Mouse (Mus musculus): ENCODE results near the gene Klhdc8a. TPM values are rescaled to one million over a fixed set of nuclear protein-coding genes. Genes with fewer than 3 reads are reported as not detected.
"Not testable (repeated sequence)": the region's sequence is repeated elsewhere in the genome, so short reads cannot be mapped to it uniquely, and the experiment has no call there.

The Klhdc8a gene
- polyA plus RNA-seq, 1 experiment from 2014 or later, result 1.4 TPM

DNA sequence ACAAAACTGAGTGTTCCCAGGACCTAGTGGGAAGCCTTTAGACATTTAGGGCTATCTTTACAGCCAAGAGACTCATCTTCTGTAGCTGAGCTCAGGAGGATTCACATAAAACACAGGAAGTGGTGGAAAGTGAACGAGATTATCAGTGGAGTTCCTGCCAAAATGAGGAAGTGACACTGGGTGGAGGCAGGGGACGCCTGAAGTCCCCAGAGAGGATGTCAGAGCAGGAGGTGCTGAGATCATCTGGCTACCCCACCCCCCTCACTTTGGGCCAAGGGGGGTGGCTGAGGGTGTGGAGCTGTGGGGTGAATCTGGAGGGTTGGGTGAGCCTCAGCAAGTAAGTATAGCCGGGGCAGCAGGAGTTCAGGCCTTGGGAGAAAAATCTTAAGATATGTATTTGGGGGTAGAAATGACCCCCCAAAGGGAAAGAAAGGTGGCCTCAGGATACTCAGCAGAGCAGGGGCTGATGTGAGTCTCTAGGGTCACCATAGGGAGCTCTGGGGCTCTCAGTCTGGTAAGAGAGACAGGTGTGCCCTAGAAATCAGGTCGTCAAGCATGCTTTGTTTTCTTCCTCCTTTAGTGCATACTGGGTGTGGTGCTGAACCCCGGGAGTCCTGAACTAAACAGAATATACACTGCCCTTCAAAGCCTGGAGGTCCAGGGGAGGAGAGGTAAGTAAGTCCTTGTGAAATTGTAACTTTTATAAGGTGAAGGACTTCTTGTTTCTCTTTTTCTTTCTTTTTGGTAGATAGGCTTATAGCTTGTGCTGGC, 43.5 kb downstream of the Klhdc8a start:
- Histone ChIP-seq H3K9me3 (replicated peaks) (no peaks in the 10 kb centered on the region), H3K4me1 (peaks cover 41% of the 10 kb centered on the region), H3K4me3 (no peak overlapping the region), H3K36me3 (no peaks in the 10 kb centered on the region), H3K27ac (replicated peaks) (peak overlapping the region; percentile 34; the same call in 1 of the 2 replicates), H3K27me3 (ENCODE audit: low read depth, poor library complexity, severe bottlenecking) (no peaks in the 10 kb centered on the region)
- DNase-seq (ENCODE audit: low spot score), result no peak
- 60% methylated on average over 5 of the region's 5 CpGs for WGBS

DNA sequence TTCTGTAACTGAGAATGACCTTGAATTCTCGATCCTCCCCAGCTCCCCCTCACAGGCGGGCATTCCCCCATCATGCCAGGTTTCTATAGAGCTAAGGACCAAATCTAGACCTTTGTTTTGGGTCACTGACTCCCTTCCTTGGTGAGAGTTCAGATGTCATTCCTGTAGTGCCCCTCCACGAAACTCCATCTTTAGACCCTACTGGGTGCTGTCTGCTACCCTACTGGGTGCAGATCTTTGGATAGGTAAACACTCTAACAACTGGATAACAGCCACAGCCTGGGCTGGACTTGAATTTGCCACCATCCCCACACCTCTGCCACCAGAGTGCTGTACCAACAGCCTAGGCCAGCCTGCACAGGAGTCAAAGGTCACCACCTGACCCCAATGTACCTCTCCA, 44.1 kb downstream of the Klhdc8a start:
- WGBS, result 57% methylated on average over 3 of the region's 3 CpGs

DNA sequence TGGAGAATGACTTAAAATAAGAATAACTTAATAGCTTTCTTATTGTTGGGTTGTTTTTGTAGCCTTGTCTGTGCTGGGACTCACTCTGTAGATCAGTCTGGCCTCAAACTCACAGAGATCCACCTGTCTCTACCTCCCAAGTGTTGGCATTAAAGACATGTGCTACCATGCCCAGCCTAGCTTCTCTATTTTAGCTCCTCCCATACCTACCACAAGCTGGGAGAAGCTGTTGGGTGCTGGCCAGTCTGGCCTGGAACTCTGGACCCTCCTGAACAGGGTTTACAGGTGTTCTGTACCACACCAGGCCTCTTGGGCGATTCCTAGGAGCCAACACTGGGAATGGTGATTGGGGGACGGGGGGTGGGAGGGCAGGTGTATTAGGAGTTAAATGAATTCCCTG, 44.8 kb downstream of the Klhdc8a start:
- 77% methylated on average over 2 of the region's 2 CpGs for WGBS
- H3K4me3 ChIP-seq, result no peak overlapping the region
- H3K36me3 ChIP-seq, result no peaks in the 10 kb centered on the region
- no peak for DNase-seq (ENCODE audit: low spot score)
- H3K27me3 ChIP-seq (ENCODE audit: low read depth, poor library complexity, severe bottlenecking), result no peaks in the 10 kb centered on the region
- peak overlapping the region; percentile 10 for H3K27ac ChIP-seq (replicated peaks)
- peaks cover 35% of the 10 kb centered on the region for H3K4me1 ChIP-seq
- H3K9me3 ChIP-seq (replicated peaks), result no peaks in the 10 kb centered on the region

More for the DNA sequence above, 44.1 kb downstream of the Klhdc8a start:
- Histone ChIP-seq H3K4me3 (no peak overlapping the region), H3K36me3 (no peaks in the 10 kb centered on the region), H3K27me3 (ENCODE audit: low read depth, poor library complexity, severe bottlenecking) (no peaks in the 10 kb centered on the region), H3K4me1 (peaks cover 39% of the 10 kb centered on the region), H3K9me3 (replicated peaks) (no peaks in the 10 kb centered on the region), H3K27ac (replicated peaks) (0 out of 2 replicates have a peak overlapping the region, but pooled peaks have one; percentile 19)
- no peak for DNase-seq (ENCODE audit: low spot score)

DNA sequence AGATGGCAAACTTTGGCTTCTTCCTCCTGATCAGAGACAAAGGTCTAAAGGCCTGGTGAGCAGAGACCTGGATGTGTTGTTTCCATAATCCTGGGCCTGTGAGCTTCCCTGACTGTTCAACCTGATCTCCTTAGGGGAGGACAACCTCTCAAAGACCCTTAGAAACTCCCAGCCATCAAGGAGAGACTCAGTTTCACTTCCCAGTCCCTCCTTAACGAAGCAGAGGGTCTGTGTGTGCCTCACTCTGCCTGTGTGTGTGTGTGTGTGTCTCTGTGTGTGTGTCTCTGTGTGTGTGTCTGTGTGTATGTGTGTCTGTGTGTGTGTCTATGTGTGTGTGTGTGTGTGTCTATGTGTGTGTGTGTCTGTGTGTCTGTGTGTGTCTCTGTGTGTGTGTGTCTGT, 45.2 kb downstream of the Klhdc8a start:
- WGBS, result 89% methylated on average over 1 of the region's 1 CpGs
- no peak for DNase-seq (ENCODE audit: low spot score)
- Histone ChIP-seq H3K27ac (replicated peaks) (peak overlapping the region; percentile 10; the same call in 1 of the 2 replicates), H3K9me3 (replicated peaks) (no peaks in the 10 kb centered on the region), H3K27me3 (ENCODE audit: low read depth, poor library complexity, severe bottlenecking) (no peaks in the 10 kb centered on the region), H3K4me3 (no peak overlapping the region), H3K4me1 (peaks cover 33% of the 10 kb centered on the region), H3K36me3 (no peaks in the 10 kb centered on the region)

DNA sequence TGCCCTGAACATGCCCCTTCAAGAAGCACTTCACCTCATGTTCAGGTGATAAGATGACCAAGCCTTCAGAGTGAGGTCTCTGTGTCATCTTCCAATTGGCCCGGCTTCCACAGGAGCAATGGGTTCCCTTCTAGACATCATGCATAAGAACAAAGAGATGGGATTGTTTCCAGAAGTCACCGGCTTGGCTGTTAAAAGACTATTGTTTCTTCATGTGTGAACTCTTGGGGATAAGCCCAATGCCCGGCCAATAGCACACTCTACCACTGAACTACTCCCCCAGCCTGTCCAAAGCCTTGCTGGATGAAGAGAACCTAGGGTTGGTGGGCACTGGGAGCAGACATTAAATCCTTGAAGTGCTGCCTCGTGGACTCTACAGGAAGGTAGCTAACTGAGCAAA, 47.1 kb downstream of the Klhdc8a start:
- WGBS, result 81% methylated on average over 4 of the region's 4 CpGs
- H3K27me3 ChIP-seq (ENCODE audit: low read depth, poor library complexity, severe bottlenecking), result no peaks in the 10 kb centered on the region
- no peaks in the 10 kb centered on the region for H3K36me3 ChIP-seq
- H3K4me3 ChIP-seq, result no peak overlapping the region
- peaks cover 26% of the 10 kb centered on the region for H3K4me1 ChIP-seq
- H3K9me3 ChIP-seq (replicated peaks), result 0 out of 2 replicates have a peak, but pooled peaks cover 2% of the 10 kb centered on the region
- H3K27ac ChIP-seq (replicated peaks), result peak overlapping the region; percentile 73; the same call in 1 of the 2 replicates
- DNase-seq (ENCODE audit: low spot score), result no peak

DNA sequence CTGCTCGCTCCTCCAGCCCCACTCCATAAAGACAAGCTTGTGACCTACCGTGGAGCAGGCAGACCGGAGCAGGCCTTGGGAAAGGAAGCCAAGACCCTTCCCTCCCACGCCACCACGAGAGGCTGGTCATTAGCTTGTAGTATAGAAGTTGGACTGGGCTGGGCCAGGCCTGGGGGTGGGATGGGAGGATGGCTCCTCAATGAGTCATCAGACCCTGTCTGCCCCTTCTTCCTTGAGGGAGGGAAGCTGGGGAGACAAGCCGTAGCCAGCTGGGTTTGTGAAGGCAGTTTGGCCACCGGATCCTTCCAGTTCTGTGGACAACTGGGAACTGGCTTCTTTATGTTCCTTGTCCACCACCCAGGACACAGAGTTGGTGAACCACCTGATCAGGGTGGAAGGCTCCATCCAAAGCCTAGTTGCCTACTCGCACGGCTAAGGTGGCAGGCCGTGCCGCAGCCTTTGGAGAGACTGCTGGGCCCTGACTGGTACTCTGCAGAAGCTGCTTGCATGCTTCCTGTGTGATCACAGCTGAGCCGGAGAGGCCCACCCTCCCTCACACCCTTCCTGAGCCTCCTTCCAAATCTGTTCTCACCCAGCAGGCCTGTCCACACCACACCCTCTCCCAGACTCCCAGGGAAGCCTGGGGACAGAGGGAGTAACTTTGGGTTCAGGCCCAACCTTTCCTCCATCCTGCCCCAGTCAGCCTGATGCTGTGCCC, 47.9 kb downstream of the Klhdc8a start:
- 84% methylated on average over 12 of the region's 12 CpGs for WGBS
- Histone ChIP-seq H3K9me3 (replicated peaks) (peaks cover 9% of the 10 kb centered on the region), H3K4me3 (no peak overlapping the region), H3K27me3 (ENCODE audit: low read depth, poor library complexity, severe bottlenecking) (no peaks in the 10 kb centered on the region), H3K36me3 (0 out of 2 replicates have a peak, but pooled peaks cover 4% of the 10 kb centered on the region), H3K27ac (replicated peaks) (peak overlapping the region; percentile 73), H3K4me1 (peaks cover 26% of the 10 kb centered on the region)
- DNase-seq (ENCODE audit: low spot score), result no peak

DNA sequence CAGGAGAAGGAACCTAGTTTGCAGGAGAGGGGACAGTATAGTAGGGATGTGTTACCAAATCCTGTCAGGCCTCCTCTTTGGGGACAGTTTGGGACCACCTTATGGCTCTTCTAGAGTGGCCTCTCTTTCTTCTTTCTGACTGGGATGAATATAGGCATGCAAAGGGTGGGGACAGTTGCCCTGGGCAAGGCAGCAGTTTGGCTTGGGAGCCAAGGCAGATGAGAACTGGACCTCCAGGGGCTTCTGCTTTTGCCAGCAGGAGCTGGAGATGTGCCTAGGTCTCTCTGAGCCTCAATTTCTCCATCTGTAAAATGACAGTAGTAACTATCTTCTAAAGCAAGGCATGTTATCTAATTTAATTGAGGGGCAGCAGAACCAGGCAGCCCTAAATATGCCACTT, 48.5 kb downstream of the Klhdc8a start:
- Histone ChIP-seq H3K4me1 (peaks cover 23% of the 10 kb centered on the region), H3K4me3 (no peak overlapping the region)

DNA sequence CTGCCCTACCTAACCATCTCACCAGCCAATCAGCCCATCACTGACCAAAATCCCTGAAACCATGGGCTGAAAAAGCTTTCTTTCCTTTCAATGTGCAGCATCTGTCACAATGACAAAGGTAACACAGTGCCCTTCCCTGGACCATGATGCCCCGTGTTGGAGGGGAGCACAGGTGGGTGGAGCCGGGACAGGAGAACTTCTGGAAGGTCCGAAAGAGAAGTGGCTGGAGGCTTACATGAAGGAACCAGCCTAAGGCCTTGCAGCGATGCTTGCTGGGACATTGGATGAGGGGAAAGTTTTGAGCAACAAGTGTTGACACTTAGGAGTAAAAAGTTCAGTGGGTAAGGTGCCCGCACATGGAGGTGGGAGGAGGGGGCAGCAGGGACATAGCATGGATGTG, 50.0 kb downstream of the Klhdc8a start:
- Histone ChIP-seq H3K4me3 (no peak overlapping the region), H3K27ac (replicated peaks) (peak overlapping the region; percentile 46), H3K4me1 (peaks cover 21% of the 10 kb centered on the region), H3K36me3 (0 out of 2 replicates have a peak, but pooled peaks cover 4% of the 10 kb centered on the region), H3K27me3 (ENCODE audit: low read depth, poor library complexity, severe bottlenecking) (no peaks in the 10 kb centered on the region), H3K9me3 (replicated peaks) (peaks cover 11% of the 10 kb centered on the region)
- no peak for DNase-seq (ENCODE audit: low spot score)
- 84% methylated on average over 5 of the region's 5 CpGs for WGBS

More for the DNA sequence above, 48.5 kb downstream of the Klhdc8a start:
- Histone ChIP-seq H3K36me3 (0 out of 2 replicates have a peak, but pooled peaks cover 4% of the 10 kb centered on the region), H3K9me3 (replicated peaks) (peaks cover 11% of the 10 kb centered on the region), H3K27me3 (ENCODE audit: low read depth, poor library complexity, severe bottlenecking) (no peaks in the 10 kb centered on the region), H3K27ac (replicated peaks) (peak overlapping the region; percentile 73)
- DNase-seq (ENCODE audit: low spot score), result no peak

DNA sequence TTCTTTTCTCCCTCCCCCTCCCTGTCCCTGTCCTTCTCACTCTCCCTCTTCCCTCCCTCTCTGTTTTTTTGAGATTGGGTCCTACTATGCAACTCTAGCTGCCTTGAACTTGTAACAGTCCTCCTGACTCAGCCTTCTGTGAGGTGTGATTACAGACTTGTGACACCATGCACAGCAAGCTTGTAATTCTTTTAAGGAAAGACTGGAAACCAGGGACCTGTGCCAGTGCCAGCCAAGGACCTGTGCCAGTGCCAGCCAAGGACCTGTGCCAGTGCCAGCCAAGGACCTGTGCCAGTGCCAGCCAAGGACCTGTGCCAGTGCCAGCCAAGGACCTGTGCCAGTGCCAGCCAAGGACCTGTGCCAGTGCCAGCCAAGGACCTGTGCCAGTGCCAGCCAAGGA, 50.6 kb downstream of the Klhdc8a start:
- not testable (repeated sequence) for H3K27ac ChIP-seq (replicated peaks)
- peaks cover 26% of the 10 kb centered on the region for H3K4me1 ChIP-seq

DNA sequence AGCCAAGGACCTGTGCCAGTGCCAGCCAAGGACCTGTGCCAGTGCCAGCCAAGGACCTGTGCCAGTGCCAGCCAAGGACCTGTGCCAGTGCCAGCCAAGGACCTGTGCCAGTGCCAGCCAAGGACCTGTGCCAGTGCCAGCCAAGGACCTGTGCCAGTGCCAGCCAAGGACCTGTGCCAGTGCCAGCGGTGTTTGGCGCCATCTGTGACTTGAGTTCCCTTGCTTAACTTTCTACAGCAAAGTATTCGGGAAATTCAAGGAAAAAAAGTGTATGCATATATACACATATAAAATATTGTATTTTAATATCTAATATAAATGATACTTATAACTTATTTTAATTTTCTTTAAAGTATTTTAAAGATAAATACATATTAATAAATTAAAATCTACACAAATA, 51.2 kb downstream of the Klhdc8a start:
- H3K27me3 ChIP-seq (ENCODE audit: low read depth, poor library complexity, severe bottlenecking); H3K4me3 ChIP-seq; H3K27ac ChIP-seq (replicated peaks); DNase-seq (ENCODE audit: low spot score); H3K36me3 ChIP-seq: not testable (repeated sequence)
- peaks cover 31% of the 10 kb centered on the region for H3K4me1 ChIP-seq
- WGBS, result 95% methylated on average over 3 of the region's 3 CpGs
- peaks cover 11% of the 10 kb centered on the region for H3K9me3 ChIP-seq (replicated peaks)

More for the DNA sequence above, 50.6 kb downstream of the Klhdc8a start:
- not testable (repeated sequence) for DNase-seq (ENCODE audit: low spot score); H3K27me3 ChIP-seq (ENCODE audit: low read depth, poor library complexity, severe bottlenecking); H3K4me3 ChIP-seq; H3K36me3 ChIP-seq
- H3K9me3 ChIP-seq (replicated peaks), result peaks cover 11% of the 10 kb centered on the region

DNA sequence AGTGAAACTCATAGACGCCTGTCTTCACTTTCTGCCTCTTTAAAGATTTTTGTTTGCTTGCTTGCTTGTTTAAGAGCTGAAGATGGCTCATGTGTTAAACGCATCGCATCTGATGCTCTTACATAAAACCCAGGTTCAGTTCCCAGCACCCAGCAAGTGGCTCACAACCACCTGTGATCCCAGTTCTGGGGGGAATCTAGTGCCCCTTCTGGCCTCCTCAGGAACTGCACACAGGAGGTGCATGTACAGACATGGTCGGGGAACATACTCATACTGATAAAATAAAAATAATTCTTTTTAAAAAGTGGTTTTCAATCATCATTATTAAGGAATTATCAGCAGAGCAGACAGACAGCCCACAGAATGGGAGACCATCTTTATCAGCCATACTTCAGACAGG, 52.6 kb downstream of the Klhdc8a start:
- no peaks in the 10 kb centered on the region for H3K27me3 ChIP-seq (ENCODE audit: low read depth, poor library complexity, severe bottlenecking)
- H3K36me3 ChIP-seq, result 0 out of 2 replicates have a peak, but pooled peaks cover 4% of the 10 kb centered on the region
- H3K4me3 ChIP-seq, result no peak overlapping the region
- H3K9me3 ChIP-seq (replicated peaks), result peaks cover 11% of the 10 kb centered on the region
- peaks cover 42% of the 10 kb centered on the region for H3K4me1 ChIP-seq
- WGBS, result 93% methylated on average over 4 of the region's 4 CpGs
- DNase-seq (ENCODE audit: low spot score), result no peak
- no peak overlapping the region for H3K27ac ChIP-seq (replicated peaks)

DNA sequence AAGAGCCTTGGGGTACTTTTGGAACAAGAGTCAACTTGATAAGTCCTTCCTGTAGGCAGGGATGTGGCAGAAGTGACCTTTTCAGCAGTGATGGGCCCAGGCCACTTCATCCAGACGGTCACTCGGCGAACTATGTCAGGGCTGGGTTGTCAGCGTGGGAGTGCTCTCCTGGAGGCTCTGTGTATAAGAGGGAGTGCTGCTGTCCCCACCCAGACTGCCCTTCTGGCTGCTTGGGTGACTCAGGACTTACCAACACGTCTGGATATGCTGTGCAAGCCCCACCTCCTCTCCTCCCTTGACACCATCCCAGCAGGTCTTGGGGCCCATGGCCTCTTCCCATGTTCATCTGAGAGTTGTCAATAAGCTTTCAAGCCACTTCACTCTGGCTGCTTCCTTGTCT, 55.0 kb downstream of the Klhdc8a start:
- Histone ChIP-seq H3K4me1 (peaks cover 37% of the 10 kb centered on the region), H3K9me3 (replicated peaks) (peaks cover 11% of the 10 kb centered on the region), H3K36me3 (peaks cover 24% of the 10 kb centered on the region), H3K27me3 (ENCODE audit: low read depth, poor library complexity, severe bottlenecking) (no peaks in the 10 kb centered on the region), H3K4me3 (no peak overlapping the region), H3K27ac (replicated peaks) (peak overlapping the region; percentile 84)
- WGBS, result 79% methylated on average over 5 of the region's 5 CpGs
- DNase-seq (ENCODE audit: low spot score), result no peak

DNA sequence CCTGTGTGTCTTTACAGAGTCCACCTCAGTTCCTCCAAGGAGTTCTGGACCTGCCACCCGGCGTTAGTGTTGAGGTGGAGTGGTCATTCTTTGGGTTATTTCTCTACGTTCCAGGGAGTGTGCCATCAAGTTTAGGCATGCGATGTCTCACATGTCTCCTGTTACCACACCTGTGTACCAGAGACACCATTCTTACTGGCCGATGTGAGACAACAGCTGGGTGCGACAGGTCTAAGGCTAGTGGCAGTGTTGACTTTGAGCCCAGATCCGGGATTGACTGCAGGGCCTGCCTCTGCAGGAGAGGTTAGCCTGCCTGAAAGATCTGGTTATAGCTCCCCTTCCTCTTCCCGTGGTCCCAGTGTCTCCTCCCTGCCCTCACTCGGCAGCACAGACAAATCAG, 55.8 kb downstream of the Klhdc8a start:
- 79% methylated on average over 9 of the region's 9 CpGs for WGBS

More for the DNA sequence above, 55.8 kb downstream of the Klhdc8a start:
- Histone ChIP-seq H3K36me3 (peaks cover 33% of the 10 kb centered on the region), H3K27me3 (ENCODE audit: low read depth, poor library complexity, severe bottlenecking) (no peaks in the 10 kb centered on the region), H3K27ac (replicated peaks) (peak overlapping the region; percentile 84), H3K9me3 (replicated peaks) (peaks cover 11% of the 10 kb centered on the region), H3K4me3 (no peak overlapping the region), H3K4me1 (peaks cover 36% of the 10 kb centered on the region)
- DNase-seq (ENCODE audit: low spot score), result no peak

Measured in midbrain, embryonic 10.5 days (tissue).